Mouse (Mus musculus) cerebellum, adult 9-10 months (tissue): Measurements from ENCODE around the gene Lamtor2.

Experiments used
- DNase-seq: peaks from one replicate; pipeline ENCODE4 v3.0.0; 2022

The Lamtor2 gene

DNA sequence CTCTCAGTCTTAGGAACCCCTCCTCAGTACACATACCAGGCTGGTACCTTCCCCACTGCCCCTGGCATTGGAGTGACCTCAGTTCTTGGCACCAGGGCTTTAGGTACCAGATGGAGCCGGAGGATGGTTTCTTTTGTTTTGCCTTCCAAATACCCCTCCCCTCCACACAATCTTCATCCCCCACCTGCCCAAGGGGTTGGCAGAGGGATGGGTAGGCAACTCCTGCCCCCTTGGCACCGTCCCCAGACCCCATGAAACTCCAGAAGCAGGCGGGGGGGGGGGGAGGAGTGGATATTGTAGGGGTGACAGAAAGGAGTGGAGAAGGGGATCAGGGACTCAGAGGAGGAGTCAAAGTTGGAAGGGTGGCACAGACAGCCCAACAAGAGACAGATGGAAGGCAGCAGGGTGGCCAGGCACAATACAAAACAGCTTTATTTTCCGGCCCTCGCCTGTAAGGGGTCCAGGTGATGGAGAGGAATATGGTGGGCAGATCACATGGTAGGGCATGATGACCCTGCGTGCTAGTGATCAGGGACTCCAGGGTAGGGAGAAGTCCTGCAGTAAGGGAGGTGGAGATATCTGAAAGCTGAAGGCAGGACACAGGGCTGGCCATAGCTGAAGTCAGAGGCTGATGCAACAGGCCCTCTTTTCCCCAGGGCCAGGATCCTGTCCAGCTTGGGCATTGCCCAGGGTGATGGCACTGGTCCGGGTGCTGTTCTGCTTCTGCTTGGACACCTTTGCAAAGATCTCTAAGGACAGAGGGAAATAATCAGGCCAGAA, 11.1 kb downstream of the Lamtor2 start:
- DNase-seq: no peak

DNA sequence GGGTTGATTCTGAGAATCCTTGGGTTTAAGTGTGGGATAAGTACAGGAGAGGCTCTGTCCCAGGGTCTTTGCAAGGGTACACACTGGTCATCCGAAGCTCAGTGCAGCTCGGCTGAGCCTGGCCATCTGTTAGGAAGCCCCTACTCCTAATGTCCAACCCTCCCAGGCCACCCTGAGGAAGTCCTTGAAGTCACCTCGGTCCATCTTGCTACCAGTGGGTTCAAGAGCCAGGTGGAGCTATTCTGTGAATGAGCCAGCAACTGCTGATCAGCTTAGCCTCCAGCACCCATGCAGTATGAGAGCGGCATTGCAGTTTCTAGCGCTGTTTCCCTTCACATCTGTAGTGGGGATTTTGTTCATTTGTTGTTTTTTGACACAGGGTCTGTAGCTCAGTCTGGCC, 12.8 kb downstream of the Lamtor2 start:
- no peak for DNase-seq

DNA sequence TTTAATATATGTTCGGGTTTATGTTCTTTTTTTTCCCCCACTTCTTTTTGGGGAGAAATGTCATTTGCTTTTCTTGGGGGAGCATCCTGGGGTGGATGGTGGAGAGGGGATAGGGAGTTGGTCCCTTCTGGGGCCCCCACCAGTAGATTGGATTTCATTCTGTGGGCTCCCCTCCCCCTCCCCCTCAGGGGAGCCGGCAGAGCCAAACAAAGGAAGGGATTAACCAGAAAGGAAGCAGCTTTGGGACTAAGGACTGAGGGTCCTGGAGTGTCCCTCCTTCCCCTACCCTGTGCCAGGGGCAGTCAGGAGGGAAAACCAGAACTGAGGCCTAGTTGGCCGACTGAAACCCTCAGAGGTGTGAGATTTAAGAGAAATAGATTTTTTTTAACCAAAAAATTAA, 13.5 kb downstream of the Lamtor2 start:
- no peak for DNase-seq

DNA sequence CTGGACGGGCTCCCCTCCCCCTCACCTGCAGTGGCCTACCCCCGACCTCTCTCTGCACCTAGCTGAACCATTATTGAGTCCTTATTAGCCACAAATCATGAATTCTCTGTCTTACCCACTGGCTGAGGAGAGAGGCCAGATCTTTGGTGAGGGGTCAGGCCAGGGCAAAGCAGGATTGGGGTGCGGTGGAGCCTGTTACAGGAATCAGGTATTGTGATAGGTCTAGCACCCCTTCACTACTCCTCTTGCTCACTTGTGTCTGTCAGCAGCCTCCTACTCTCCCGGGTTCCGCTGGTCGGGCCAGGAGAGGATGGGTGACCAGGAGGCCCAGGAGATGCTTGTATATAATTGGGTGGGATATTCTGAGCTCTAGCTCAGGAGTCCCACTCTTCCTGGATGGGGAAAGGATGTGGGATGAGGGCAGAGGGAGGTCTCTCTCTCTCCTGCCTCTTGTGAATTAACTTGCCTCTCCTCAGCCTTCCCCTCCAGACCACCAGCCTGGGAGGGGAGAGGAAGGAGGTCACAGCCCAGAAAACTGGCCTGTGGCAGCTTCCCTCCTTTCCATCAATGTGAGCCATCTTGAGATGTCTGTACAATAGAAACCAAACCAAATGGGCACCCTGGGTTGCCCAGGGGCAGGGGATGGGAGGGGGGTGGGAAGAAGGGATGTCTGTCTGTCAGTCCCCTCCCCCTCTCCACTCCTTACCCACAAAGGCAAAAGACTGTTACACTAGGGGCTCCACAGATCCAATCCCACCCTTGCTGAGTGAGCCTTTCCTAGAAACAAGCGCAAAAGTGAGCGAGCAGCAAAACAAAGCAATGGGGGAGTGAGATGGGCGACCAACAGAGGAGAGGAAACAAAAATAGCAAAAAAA, 14.4 kb downstream of the Lamtor2 start:
- no peak for DNase-seq

DNA sequence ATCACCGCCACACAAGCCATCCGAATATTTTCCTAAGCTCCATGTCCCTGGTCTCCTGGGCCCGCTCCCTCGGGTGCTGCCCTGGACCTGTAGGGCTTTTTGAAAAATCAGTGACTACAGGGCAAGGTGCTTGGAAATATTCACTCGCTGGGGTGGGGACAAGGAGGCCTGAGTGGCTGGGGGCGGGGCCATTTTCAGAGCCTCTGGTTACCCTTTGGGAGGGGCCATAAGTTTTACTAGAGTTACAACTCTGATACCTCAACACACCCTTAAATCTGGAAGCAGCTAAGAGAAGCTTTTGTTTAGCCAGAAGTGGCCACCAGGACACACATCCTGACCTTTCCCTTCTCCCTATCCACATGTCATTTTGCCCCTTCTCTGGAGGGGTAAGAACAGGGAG, 15.7 kb downstream of the Lamtor2 start:
- DNase-seq: peak; percentile 57

DNA sequence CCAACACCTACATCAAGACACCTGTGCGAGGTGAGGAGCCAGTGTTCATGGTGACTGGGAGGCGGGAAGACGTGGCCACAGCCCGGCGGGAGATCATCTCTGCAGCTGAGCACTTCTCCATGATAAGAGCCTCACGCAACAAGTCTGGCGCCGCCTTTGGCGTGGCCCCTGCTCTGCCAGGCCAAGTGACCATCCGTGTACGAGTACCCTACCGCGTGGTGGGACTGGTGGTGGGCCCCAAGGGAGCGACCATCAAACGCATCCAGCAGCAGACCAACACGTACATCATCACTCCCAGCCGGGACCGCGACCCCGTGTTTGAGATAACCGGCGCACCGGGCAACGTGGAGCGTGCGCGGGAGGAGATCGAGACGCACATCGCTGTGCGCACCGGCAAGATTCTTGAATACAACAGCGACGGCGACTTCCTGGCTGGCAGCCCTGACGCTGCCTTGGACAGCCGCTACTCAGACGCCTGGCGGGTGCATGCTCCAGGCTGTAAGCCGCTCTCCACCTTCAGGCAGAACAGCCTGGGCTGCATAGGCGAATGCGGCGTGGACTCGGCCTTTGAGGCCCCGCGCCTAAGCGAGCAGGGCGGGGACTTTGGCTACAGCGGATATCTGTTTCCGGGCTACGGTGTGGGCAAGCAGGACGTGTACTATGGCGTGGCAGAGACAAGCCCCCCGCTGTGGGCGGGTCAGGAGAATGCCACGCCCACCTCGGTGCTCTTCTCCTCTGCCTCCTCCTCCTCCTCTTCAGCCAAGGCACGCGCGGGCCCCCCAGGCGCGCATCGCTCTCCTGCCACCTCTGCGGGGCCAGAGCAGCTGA, 16.6 kb downstream of the Lamtor2 start:
- DNase-seq: peak; percentile 87

DNA sequence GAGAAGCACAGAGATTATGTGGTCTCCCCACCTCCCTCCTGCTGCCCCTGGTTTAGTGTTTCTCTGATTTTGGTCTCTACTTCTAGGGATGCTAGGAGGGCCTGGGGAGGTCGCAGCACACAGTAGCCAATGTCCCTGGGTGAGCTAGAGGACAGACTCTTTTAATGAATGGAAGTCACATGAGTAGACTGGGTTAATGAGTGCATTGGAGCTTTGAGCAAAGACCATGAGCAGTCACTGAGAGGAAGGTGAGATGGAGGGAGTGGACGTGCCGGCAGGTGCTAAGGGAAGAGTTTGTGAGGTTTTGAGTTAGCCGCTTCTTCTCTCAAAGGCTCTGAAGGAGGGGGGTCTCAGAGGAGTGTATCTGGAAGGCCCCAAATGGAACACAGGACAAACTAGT, 17.3 kb downstream of the Lamtor2 start:
- DNase-seq: peak; percentile 43

DNA sequence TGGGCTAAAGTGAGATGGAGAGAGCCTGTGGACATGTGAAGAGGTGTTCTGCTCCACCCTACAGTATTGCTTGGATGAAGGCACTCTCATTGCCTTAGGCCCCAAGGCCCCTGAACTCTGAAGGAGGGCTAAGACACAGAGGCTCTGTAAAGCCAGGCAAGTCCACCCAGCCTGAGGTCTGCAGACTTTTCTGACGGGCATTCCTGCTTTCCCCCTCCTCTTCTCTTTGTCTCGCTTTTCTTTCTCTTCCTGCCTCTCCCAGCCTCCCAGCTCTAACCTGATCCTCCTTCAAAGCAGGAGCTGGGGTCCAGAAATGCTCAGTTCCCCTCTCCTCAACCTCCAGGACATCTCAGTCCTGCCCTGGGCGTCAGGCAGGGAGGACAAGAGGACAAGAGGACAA, 17.9 kb downstream of the Lamtor2 start:
- DNase-seq: no peak

DNA sequence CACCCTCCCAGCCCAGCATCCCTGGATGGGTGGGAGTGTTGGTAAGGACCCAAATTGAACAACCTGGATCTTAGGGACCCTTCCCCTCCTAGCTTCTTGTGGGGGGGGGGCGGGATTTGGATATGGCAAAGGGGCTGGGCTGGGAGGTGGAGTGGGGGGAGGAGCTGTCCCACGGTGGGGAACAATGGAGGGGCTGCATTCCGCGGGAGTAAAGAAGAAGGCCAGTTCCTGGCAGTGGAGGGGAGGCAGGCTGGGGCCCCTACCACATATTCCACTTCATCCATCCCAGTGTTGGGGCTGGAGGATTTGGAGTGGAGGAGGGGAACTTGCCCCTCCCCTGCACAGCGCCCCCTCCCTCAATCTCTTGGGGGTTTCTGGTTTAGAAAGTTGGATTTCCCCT, 19.2 kb downstream of the Lamtor2 start:
- no peak for DNase-seq

DNA sequence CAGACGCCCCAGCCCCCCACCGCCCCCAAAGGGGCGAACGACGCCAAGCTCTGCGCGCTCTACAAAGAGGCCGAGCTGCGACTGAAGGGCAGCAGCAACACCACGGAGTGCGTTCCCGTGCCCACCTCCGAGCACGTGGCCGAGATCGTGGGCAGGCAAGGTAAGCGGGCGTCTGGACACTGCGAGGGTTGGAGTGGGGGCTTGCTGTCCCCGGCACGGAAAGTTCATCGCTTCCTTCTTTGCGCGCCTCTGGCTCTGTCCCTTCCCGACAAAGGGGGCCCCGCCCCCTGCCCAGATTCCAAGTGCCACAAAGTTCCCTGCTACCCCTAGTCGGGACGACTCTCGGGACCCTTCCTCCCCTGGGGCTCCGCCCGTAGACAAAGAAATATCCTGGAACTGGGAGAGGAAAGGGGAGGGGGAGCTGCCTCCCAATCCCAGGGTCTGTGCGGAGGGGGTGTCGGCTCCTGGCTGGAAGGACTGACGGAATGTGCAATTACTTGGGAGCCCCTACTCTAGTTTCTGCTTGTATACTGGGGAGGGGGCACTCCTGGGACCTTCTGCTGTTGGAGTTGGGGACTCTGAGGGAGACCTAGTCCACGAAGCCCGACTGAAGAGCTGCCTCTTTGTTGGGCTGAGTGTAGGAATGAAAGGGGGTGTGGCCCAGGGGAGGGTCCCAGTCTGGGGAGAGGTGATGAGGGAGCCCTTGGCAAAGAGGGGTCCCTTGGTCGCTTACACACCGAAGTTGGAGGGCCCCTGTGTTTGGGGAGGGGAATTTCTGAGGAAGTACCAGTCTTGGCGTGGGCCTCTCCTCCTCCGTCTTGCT, 20.0 kb downstream of the Lamtor2 start:
- DNase-seq: no peak

DNA sequence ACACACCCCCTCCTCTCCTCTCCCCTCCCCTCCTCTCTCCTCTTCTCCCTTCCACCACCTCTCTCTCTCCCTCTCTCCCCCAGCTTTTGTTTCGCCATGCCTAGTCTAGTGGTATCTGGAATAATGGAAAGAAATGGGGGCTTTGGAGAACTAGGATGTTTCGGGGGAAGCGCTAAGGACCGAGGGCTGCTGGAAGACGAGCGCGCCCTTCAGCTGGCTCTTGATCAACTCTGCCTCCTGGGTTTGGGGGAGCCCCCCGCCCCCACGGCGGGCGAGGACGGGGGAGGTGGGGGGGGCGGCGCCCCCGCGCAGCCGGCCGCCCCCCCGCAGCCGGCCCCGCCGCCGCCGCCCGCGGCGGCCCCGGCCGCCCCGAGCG, 20.6 kb downstream of the Lamtor2 start, which contains the start of gene Mex3a:
TSS of gene Mex3a (plus strand) at position 97 of the 376 bp plus-strand sequence.
- DNase-seq: no peak

DNA sequence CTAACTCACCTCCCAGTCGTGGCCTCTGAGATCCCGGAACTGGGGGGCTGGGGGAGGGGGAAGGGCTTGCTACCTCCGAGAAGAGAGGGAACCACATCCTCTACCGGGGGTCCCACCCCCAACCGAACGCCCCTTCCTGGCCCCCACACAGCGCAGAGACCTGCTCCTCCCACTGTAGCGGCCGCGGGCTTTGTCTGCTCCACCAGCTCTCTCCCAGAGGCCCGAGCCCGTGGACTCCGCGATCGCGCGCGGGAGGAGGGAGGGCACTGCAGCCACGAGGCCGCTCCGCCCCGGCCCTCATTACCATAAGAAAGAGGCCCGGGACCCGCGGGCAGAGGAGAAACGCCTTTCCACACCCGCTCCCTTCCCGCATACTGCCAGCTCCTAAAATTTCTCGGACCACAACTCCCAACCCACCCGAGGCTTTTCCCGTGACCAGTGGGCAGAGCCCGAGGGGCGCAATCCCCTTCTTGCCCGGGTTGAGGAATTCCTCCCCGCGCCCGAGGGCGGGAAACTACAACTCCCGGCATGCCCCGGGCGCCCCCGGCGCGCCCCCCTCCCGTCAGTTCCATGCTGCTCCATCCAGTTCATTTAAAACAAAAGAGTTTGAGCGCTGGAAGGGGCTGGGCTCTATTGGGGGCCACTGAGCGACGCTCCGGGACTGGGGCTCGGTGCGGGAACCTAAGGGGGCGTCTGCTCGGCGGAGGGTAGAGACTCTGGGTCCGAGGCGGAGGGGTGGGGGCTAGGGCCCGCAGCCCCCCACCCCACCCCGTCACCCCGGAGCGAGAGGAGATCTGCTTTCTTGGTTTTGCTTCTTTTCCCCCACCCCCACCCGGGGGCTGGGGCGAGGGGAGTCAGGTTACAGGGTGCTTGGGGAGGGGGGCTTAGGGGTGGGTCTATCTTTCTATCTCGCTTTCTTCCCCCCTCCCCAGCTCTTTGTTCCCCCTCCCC, 21.3 kb downstream of the Lamtor2 start:
- peak; percentile 86 for DNase-seq

DNA sequence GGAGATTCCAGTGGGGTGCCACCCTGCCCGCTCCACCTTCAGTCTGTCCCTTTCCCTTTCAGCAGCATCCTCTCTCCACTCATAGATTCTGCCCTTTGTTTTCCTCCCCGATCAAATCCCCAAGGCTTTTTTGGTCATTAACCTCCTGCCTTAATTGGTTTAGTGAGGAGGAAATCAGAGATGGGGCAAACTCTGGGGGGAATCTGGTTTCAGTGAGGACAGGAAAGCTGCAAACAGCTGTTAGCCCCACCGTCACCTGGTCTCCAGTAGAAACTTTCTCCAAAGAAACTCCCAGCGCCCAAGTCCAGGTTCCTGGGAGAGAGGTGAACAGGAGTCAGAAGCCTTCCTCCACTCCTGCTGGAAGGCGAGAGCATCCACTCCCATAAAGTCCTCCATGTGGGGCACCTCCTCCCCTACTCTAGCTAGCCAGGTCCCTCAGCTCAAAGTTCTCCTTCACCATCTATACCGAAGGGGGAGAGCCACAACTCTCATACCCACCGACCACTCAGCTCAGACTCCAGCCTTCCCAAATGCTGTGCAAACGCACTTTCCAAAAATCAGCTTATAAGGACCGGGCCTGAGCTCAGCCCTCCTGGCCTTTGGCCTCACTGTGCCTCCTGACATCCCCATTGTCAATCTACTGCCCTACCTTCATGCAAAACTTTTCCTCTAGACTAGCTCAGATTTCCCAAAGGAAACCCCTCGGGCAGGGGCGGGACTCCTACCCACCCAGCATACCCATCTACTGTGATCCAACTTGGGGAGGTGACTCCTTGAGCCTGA, 22.6 kb downstream of the Lamtor2 start:
- no peak for DNase-seq

DNA sequence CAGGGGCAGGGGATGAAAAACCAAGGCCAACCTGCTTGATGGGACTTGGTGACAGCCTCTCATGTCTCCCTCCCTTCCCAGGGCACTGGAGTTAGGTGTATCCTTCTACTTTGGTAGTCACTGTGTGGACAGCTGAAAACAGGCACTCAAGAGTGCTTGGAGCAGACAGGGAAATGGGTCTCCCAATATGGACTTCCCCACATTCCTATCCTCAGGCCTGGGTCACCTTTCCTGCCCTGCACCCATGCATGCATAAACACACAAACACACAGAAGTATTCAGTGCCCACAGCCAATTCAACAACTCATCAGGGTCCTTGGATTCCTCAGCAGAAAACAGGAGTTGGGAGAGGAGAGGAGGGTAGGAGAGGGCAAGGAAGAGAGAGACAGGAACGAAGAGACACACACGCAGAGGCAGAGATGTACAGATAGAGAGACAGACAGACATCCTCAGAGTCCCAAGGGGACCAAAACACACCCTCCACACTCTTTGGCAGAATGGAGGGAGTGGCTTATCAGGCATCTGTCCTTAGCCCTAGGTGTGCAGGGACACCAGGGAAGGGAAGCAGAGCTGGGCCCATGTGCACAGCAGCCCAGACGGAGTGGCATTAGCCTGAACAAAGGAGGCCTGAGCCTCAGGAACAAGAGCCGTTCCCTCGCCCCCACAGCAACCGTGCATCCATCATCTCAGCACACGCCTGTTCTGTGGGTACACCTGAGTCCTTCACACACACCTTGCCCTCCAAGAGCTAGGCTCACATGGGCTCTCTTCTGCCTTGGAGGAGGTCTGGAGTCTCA, 23.5 kb downstream of the Lamtor2 start:
- DNase-seq: no peak

DNA sequence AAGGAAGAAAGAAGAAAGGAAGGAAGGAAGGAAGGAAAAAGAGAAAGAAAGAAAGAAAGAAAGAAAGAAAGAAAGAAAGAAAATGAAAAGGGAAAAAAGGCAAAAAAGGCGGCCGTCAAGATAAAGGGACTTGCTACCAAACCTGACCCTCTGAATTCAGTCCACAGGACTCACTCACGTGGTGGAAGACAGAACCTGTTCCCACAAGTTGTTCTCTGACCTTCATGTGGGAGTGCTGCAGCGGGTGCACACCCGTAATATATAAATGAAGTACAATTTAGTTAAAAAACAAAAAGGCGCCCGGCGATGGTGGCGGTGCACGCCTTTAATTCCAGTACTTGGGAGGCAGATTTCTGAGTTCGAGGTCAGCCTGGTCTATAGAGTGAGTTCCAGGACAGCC, 24.2 kb downstream of the Lamtor2 start:
- DNase-seq: no peak

DNA sequence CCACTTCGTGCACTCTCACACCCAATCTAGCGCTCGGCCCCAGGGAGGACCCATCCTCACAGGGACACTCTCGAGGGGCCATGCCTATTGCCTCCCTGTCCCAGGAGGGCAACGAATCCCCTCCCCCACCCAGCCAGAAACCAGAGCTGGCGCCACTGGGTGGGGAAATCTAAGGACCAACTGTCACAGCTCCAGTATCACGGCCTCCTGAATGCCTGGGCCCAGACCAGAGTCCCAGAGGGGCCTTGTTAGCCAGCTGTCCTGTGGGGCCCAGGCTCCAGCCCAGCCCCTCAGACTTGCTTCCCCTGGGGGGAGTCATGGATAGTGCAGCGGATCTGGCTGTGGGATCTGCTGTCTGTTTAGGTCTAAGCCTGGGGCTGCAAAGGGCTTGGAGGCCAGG, 25.3 kb downstream of the Lamtor2 start:
- no peak for DNase-seq

DNA sequence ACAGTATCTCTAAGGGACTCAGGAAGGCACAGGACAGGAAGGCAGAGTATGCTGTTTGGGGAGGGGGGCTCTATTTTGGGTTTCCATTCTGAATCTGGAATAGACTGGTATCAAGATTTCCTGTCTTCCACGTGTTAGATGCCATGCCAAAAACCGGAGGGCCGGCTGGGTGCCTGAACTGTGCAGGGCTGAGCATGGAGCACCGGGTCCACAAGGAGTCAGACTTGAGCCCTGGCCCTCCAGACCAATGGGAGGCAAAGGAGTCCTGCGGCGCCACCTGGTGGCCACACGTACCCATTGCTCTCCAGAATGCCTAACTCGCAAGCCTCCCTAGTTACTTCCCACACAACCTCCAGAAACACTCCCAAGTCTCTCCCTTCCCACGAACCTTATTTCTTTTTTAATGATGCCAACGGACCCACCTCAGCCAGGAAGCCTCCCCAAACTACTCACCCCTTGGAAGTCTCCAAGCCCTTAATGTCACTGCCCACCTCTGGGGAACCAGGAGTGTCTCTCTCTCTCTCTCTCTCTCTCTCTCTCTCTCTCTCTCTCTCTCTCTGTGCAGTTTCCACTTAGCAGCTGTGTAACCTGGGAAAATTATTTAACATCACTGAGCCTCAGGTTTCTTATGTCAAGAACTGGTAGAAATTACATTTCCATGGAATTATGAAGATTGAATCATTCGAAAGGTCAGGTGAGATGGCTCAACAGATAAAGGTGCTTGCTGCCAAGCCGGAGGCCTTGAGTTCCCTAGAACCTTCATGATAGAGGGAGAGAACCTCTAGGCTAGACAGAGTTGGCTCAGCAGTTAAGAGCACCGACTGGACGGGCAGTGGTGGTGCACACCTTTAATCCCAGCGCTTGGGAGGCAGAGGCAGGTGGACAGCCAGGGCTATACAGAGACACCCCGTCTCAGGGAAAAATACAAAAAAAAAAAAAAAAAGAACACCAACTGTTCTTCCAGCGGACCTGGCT, 26.4 kb downstream of the Lamtor2 start:
- peak; percentile 89 for DNase-seq

DNA sequence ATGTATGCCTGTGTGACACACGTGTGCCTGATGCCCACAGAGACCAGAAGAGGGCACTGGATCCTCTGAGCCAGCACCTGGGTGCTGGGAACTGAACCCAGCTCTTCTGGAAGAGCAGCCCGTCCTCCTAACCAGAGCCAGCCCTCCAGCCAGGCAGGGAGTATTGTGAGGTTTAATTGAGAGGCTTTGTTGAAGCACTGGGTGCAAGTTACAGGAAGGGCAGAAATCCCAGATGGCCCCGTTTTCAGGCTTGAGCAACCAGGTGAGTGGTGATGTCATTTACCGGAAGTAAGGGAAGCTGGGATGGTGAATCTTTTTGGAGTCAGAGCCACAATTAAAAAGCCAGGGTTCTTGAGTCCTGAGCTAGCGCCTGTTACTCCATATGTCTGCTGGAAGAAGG, 27.9 kb downstream of the Lamtor2 start:
- DNase-seq: no peak
